Mouse (Mus musculus) myocyte (in vitro differentiated cells): ENCODE measurements around the gene Mbnl1. TPM values are rescaled to one million over a fixed set of nuclear protein-coding genes. Genes with fewer than 3 reads are reported as not detected.

ENCODE experiments used
- H3K27me3 ChIP-seq: one replicate; pipeline ENCODE4 v1.6.1; 2011; ENCODE audit not compliant: control insufficient read depth, insufficient read depth, insufficient read length
- H3K36me3 ChIP-seq: one replicate; pipeline ENCODE4 v1.6.1; 2011; ENCODE audit not compliant: control insufficient read depth, insufficient read depth
- H3K4me2 ChIP-seq: one replicate; pipeline ENCODE4 v1.6.1; 2011; ENCODE audit warnings: low read depth, control low read depth
- H3K4me3 ChIP-seq: one replicate; pipeline ENCODE4 v1.5.1; 2011; ENCODE audit warnings: mild to moderate bottlenecking, control low read depth, moderate library complexity
- H3K79me2 ChIP-seq: one replicate; pipeline ENCODE4 v1.6.1; 2011; ENCODE audit not compliant: control insufficient read depth, insufficient read depth
- H3ac ChIP-seq: one replicate; pipeline ENCODE4 v1.6.1; 2011; ENCODE audit not compliant: control insufficient read depth, insufficient read length
- CEBPB ChIP-seq: IDR thresholded peaks from 2 replicates; pipeline ENCODE4 v1.6.1; 2011; ENCODE audit warnings: mild to moderate bottlenecking, moderate library complexity; ENCODE audit not compliant: poor library complexity, insufficient read depth, severe bottlenecking
- E2F4 ChIP-seq: IDR thresholded peaks from one replicate; pipeline ENCODE4 v1.6.1; 2011; ENCODE audit warnings: mild to moderate bottlenecking, control low read depth, moderate library complexity; ENCODE audit not compliant: insufficient read depth
- MAX ChIP-seq: IDR thresholded peaks from one replicate; pipeline ENCODE4 v1.6.1; 2011; ENCODE audit warnings: low read depth, mild to moderate bottlenecking, control low read depth
- MYOD1 ChIP-seq, 3 experiments: IDR thresholded peaks; one replicate each; pipeline ENCODE4 v1.6.1; 2011; ENCODE audit warnings: control low read depth in 2 of 3, low read depth in 2 of 3, mild to moderate bottlenecking in 2 of 3, moderate library complexity in 1 of 3; ENCODE audit not compliant: insufficient read length in 2 of 3, control insufficient read depth in 1 of 3
- MYOG ChIP-seq, 3 experiments: IDR thresholded peaks; one replicate each; pipeline ENCODE4 v1.6.1; 2011; ENCODE audit warnings: control low read depth in 2 of 3, low read depth in 2 of 3, mild to moderate bottlenecking in 2 of 3; ENCODE audit not compliant: insufficient read length in 2 of 3, control insufficient read depth in 1 of 3, insufficient read depth in 1 of 3
- POLR2A ChIP-seq: IDR thresholded peaks from one replicate; pipeline ENCODE4 v1.6.1; 2011; ENCODE audit warnings: low read depth, mild to moderate bottlenecking, control low read depth, moderate library complexity; ENCODE audit not compliant: insufficient read length
- POLR2AphosphoS2 ChIP-seq: IDR thresholded peaks from one replicate; pipeline ENCODE4 v1.6.1; 2011; ENCODE audit warnings: low read depth, control low read depth; ENCODE audit not compliant: insufficient read length
- REST ChIP-seq: IDR thresholded peaks from one replicate; pipeline ENCODE4 v1.6.1; 2011; ENCODE audit warnings: mild to moderate bottlenecking, control low read depth, moderate library complexity; ENCODE audit not compliant: insufficient read depth, insufficient read length
- SRF ChIP-seq: IDR thresholded peaks from one replicate; pipeline ENCODE4 v1.6.1; 2011; ENCODE audit warnings: low read depth; ENCODE audit not compliant: control insufficient read depth, insufficient read length
- TCF12 ChIP-seq: IDR thresholded peaks from one replicate; pipeline ENCODE4 v1.6.1; 2011; ENCODE audit warnings: mild to moderate bottlenecking, control low read depth; ENCODE audit not compliant: poor library complexity, insufficient read depth, severe bottlenecking
- TCF3 ChIP-seq: IDR thresholded peaks from one replicate; pipeline ENCODE4 v1.6.1; 2011; ENCODE audit warnings: low read depth, control low read depth; ENCODE audit not compliant: insufficient read length
- USF1 ChIP-seq: IDR thresholded peaks from one replicate; pipeline ENCODE4 v1.6.1; 2011; ENCODE audit warnings: low read depth, mild to moderate bottlenecking, control low read depth, moderate library complexity
- polyA plus RNA-seq: library from polyadenylated mRNA; unstranded; fragments of >200 nt; fragmentation: generic; extraction: Trizol; gene quantifications from one replicate; pipeline ENCODE4 v1.2.1, GENCODE M21; 2012; ENCODE audit warnings: missing spikeins

The Mbnl1 gene
- polyA plus RNA-seq, 1 experiment = 24.7 TPM

DNA sequence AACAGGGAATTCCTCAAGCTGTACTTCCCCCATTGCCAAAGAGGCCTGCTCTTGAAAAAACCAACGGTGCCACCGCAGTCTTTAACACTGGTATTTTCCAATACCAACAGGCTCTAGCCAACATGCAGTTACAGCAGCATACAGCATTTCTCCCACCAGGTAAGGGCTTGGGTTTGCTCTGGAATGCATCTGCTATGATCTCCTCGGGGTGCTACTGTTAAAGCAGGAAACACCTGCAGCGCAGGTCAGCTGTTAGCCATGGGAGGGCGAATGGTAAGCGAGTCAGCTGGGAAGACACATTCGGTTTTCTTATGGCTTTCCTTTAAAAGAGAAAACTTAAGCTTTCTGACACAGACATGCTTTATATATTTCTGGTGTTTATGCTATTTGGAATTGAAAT is 143.0 kb downstream of the Mbnl1 start:
- no peak for TF ChIP-seq MYOG (IDR thresholded peaks at IDR 0.05; ENCODE audit: control insufficient read depth in 1 of 3, insufficient read depth in 1 of 3, insufficient read length in 2 of 3, low read depth in 2 of 3)
- TF ChIP-seq MAX = no peak
- no peak for TF ChIP-seq MYOD1 (IDR thresholded peaks at IDR 0.05; ENCODE audit: control insufficient read depth in 1 of 3, insufficient read length in 2 of 3, low read depth in 2 of 3)
- no peak for TF ChIP-seq CEBPB
- no peak for TF ChIP-seq REST
- TF ChIP-seq E2F4 = no peak
- TF ChIP-seq POLR2AphosphoS2 = no peak
- no peak for TF ChIP-seq TCF3
- TF ChIP-seq SRF = no peak
- TF ChIP-seq USF1 = no peak
- TF ChIP-seq POLR2A = no peak
- no peak for TF ChIP-seq TCF12
- Histone ChIP-seq H3ac (no peak overlapping the region), H3K27me3 (no peaks in the 10 kb centered on the region), H3K79me2 (peaks cover 27% of the 10 kb centered on the region), H3K4me3 (no peak overlapping the region), H3K36me3 (peaks cover 7% of the 10 kb centered on the region), H3K4me2 (no peak overlapping the region)

DNA sequence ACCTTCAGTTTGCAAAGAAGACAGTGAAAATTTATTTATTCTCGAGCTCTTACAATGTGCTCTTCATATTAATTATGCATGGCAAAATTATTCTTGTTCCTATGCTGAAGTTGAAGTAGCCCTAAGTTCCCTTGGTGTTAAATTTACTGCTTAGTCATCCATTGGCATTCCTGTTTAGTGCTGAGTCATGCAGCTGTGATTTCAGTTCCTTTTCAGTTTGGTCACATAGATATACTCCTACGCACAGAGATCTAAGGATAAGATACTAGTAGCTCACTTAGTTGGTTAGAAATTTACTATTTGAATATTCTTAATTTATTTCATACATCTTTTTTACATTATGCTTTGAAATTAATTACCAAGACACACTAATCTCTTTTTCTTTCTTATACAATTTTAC is 143.5 kb downstream of the Mbnl1 start:
- H3K27me3 ChIP-seq = no peaks in the 10 kb centered on the region
- TF ChIP-seq SRF (no peak), E2F4 (no peak), TCF12 (no peak)
- H3ac ChIP-seq = no peak overlapping the region
- H3K4me3 ChIP-seq = no peak overlapping the region
- peaks cover 22% of the 10 kb centered on the region for H3K79me2 ChIP-seq
- peaks cover 7% of the 10 kb centered on the region for H3K36me3 ChIP-seq
- no peak overlapping the region for H3K4me2 ChIP-seq

DNA sequence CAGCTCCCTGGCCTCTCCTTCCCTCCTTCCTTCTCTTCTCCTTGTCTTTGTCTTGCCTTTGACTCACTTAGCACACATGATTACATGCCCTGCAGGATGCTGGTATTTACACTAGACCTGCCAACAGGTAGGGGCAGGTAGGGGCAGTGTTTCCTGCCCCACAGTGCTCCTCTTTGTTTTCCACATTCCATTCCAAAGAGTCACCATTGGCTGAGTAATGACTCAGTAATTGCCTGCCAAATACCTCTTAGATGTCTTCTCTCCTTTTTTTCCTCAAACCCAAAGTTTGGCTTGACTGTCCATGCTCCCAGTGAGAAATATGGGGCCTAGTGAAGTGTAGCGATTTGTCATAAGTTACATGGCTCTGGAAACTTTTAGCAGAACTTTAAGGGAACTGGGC is 145.0 kb downstream of the Mbnl1 start:
- Histone ChIP-seq H3K4me2 (no peak overlapping the region), H3K4me3 (no peak overlapping the region), H3K79me2 (peaks cover 15% of the 10 kb centered on the region), H3ac (no peak overlapping the region), H3K36me3 (peaks cover 12% of the 10 kb centered on the region), H3K27me3 (no peaks in the 10 kb centered on the region)
- TF ChIP-seq MYOG (IDR thresholded peaks at IDR 0.05; ENCODE audit: control insufficient read depth in 1 of 3, insufficient read depth in 1 of 3, insufficient read length in 2 of 3, low read depth in 2 of 3) = no peak
- no peak for TF ChIP-seq SRF
- no peak for TF ChIP-seq CEBPB
- no peak for TF ChIP-seq E2F4
- no peak for TF ChIP-seq POLR2A
- no peak for TF ChIP-seq MYOD1 (IDR thresholded peaks at IDR 0.05; ENCODE audit: control insufficient read depth in 1 of 3, insufficient read length in 2 of 3, low read depth in 2 of 3)
- no peak for TF ChIP-seq USF1

DNA sequence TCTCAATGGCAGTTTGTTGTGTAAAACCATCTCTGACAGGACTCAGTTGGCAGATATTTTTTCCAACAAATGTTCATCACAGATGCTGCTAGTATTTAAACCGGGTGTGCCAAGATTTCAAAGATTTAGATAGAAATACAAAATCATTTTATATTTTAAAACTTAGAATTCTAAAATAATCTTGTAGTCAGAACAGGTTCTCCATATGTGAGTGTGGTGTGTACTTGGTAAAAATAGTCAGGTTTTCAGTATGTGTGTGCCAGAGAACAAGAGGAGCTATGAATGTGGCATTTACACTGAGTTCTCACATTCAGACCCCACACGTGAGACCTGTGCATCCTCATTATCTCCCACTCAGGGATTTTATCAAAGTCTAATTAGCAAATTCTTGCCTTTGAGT is 147.6 kb downstream of the Mbnl1 start:
- Histone ChIP-seq H3K27me3 (no peaks in the 10 kb centered on the region), H3K4me3 (no peak overlapping the region), H3K79me2 (peaks cover 7% of the 10 kb centered on the region), H3K4me2 (no peak overlapping the region), H3K36me3 (peaks cover 11% of the 10 kb centered on the region), H3ac (no peak overlapping the region)
- TF ChIP-seq POLR2A = no peak
- no peak for TF ChIP-seq E2F4

DNA sequence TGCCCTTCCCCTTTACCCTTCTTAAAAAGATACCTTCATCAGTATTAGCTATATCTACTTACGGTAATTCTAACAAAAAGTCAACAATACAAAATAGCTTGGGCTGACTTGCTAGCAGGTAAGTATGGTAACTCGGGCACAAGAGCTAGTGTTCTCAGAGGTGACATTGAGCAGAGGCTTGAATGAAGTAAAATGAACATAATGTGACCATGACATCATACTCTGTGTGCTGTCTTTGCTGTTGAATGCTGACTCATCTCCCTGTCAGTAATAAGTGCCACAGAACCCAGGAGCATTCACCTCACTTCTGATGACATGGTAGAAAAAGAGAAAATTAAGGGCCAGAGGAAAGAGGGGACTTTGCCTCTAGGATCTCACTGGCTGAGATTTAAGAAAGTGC is 158.6 kb downstream of the Mbnl1 start:
- H3K4me3 ChIP-seq = no peak overlapping the region
- H3K79me2 ChIP-seq = no peaks in the 10 kb centered on the region
- H3K27me3 ChIP-seq = no peaks in the 10 kb centered on the region
- TF ChIP-seq TCF12 (no peak), CEBPB (no peak), MAX (no peak), E2F4 (no peak), POLR2A (no peak), MYOD1 (IDR thresholded peaks at IDR 0.05; ENCODE audit: control insufficient read depth in 1 of 3, insufficient read length in 2 of 3, low read depth in 2 of 3) (no peak), MYOG (IDR thresholded peaks at IDR 0.05; ENCODE audit: control insufficient read depth in 1 of 3, insufficient read depth in 1 of 3, insufficient read length in 2 of 3, low read depth in 2 of 3) (no peak), POLR2AphosphoS2 (no peak), REST (no peak), TCF3 (no peak), USF1 (no peak), SRF (no peak)
- H3K4me2 ChIP-seq = no peak overlapping the region
- H3ac ChIP-seq = no peak overlapping the region
- H3K36me3 ChIP-seq = peaks cover 26% of the 10 kb centered on the region

DNA sequence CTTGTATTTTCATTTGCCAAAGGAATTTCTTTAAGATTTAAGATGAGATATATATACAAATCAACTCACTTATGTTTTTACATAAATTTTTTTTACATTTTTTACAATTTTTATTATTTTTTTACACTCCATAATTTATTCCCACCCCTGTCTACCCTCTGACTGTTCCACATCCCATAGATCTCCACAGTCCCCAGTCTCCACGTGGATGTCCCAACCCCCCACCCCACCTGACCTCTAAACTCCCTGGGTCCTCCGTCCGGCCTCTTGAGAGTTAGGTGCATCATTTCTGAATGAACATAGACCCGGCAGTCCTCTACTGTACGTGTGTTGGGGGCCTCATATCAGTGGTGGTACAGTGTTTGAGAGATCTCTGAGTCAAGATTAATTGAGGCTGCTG is 159.1 kb downstream of the Mbnl1 start:
- no peak overlapping the region for H3K4me3 ChIP-seq
- no peak for TF ChIP-seq MYOG (IDR thresholded peaks at IDR 0.05; ENCODE audit: control insufficient read depth in 1 of 3, insufficient read depth in 1 of 3, insufficient read length in 2 of 3, low read depth in 2 of 3)
- TF ChIP-seq MAX = no peak
- TF ChIP-seq CEBPB = no peak
- TF ChIP-seq USF1 = no peak
- TF ChIP-seq POLR2A = no peak
- no peak for TF ChIP-seq POLR2AphosphoS2
- no peak for TF ChIP-seq TCF12
- no peak for TF ChIP-seq MYOD1 (IDR thresholded peaks at IDR 0.05; ENCODE audit: control insufficient read depth in 1 of 3, insufficient read length in 2 of 3, low read depth in 2 of 3)
- TF ChIP-seq REST = no peak
- no peak for TF ChIP-seq SRF
- no peak for TF ChIP-seq TCF3
- TF ChIP-seq E2F4 = no peak
- no peaks in the 10 kb centered on the region for H3K27me3 ChIP-seq
- no peak overlapping the region for H3K4me2 ChIP-seq
- H3ac ChIP-seq = no peak overlapping the region
- H3K79me2 ChIP-seq = no peaks in the 10 kb centered on the region
- peaks cover 20% of the 10 kb centered on the region for H3K36me3 ChIP-seq
